Comparison of ENCODE assay signal across 21 mouse cellular contexts in genomic region chr10:108531641-108532040, GRCm38 (mm10).
DNase-seq lines count a peak whose midpoint lies in the region; ATAC-seq and TF ChIP-seq lines count a peak whose summit lies in the region.
"Had no signal": no experiment of that assay in that cellular context is flagged by ENCODE, and none has a peak within 500 bp of the region (broad histone marks: within the 10 kb centered on the region; RNA-seq: fewer than 3 reads in every experiment).

No protein-coding gene starts in this region.

- TF ChIP-seq CTCF in layer of hippocampus, adult 2 months (conservative IDR thresholded peaks at IDR 0.05) = no peak

- H3K27ac ChIP-seq in layer of hippocampus, adult 2 months = peak overlapping the region; percentile 28; the same call in 1 of the 2 replicates
- no peak overlapping the region for H3K27ac ChIP-seq in neural tube, embryonic 12.5 days
- no peak overlapping the region for H3K27ac ChIP-seq in intestine, embryonic 15.5 days
- H3K27ac ChIP-seq: forebrain, embryonic 15.5 days; hindbrain, postnatal 0 days; limb, embryonic 12.5 days; stomach, embryonic 15.5 days had no signal

- 0 out of 2 replicates have a peak, but pooled peaks have one; percentile 3 for ATAC-seq in neural tube, embryonic 12.5 days (ENCODE audit: low FRiP score, low read depth)
- ATAC-seq in intestine, embryonic 15.5 days = peak; percentile 29; the same call in 1 of the 2 replicates
- ATAC-seq: forebrain, embryonic 15.5 days; hindbrain, postnatal 0 days; liver, postnatal 0 days had no signal

- 45% methylated on average over 4 of the region's 4 CpGs for WGBS in neural tube, embryonic 12.5 days
- WGBS in intestine, embryonic 15.5 days = 31% methylated on average over 4 of the region's 4 CpGs

- H3K4me3 ChIP-seq in layer of hippocampus, adult 2 months = no peak overlapping the region
- H3K4me3 ChIP-seq in neural tube, embryonic 12.5 days = no peak overlapping the region
- H3K4me3 ChIP-seq in intestine, embryonic 15.5 days (replicated peaks) = no peak overlapping the region
- H3K4me3 ChIP-seq: erythroblast, embryonic 14.5 days; forebrain, embryonic 15.5 days; limb, embryonic 12.5 days; stomach, embryonic 15.5 days had no signal

- H3K4me1 ChIP-seq in neural tube, embryonic 12.5 days = no peaks in the 10 kb centered on the region
- H3K4me1 ChIP-seq in intestine, embryonic 15.5 days (replicated peaks) = no peaks in the 10 kb centered on the region
- H3K4me1 ChIP-seq: forebrain, embryonic 15.5 days; limb, embryonic 12.5 days; stomach, embryonic 15.5 days had no signal

- no peaks in the 10 kb centered on the region for H3K9me3 ChIP-seq in neural tube, embryonic 12.5 days
- H3K9me3 ChIP-seq in intestine, embryonic 15.5 days = no peaks in the 10 kb centered on the region
- H3K9me3 ChIP-seq: forebrain, embryonic 15.5 days; limb, embryonic 12.5 days; stomach, embryonic 15.5 days had no signal

- H3K4me2 ChIP-seq in neural tube, embryonic 12.5 days (replicated peaks) = no peak overlapping the region
- H3K4me2 ChIP-seq in intestine, embryonic 15.5 days (replicated peaks) = no peak overlapping the region
- H3K4me2 ChIP-seq: forebrain, embryonic 15.5 days; limb, embryonic 12.5 days; liver, embryonic 11.5 days; stomach, embryonic 15.5 days had no signal

- no peaks in the 10 kb centered on the region for H3K27me3 ChIP-seq in neural tube, embryonic 12.5 days (replicated peaks)
- H3K27me3 ChIP-seq in intestine, embryonic 15.5 days (replicated peaks) = no peaks in the 10 kb centered on the region
- H3K27me3 ChIP-seq: forebrain, embryonic 15.5 days; limb, embryonic 12.5 days; stomach, embryonic 15.5 days had no signal

- no peaks in the 10 kb centered on the region for H3K36me3 ChIP-seq in neural tube, embryonic 12.5 days
- no peaks in the 10 kb centered on the region for H3K36me3 ChIP-seq in intestine, embryonic 15.5 days
- H3K36me3 ChIP-seq: forebrain, embryonic 15.5 days; limb, embryonic 12.5 days; stomach, embryonic 15.5 days had no signal

- H3K9ac ChIP-seq in neural tube, embryonic 12.5 days = no peak overlapping the region
- H3K9ac ChIP-seq in intestine, embryonic 15.5 days = no peak overlapping the region
- H3K9ac ChIP-seq: forebrain, embryonic 15.5 days; limb, embryonic 12.5 days; liver, postnatal 0 days; stomach, embryonic 15.5 days had no signal

- no peak for DNase-seq in layer of hippocampus, adult 2 months (ENCODE audit: low spot score in 2 of 2)
- no peak for DNase-seq in layer of hippocampus, postnatal 14 days (ENCODE audit: low spot score in 2 of 2)
- no peak for DNase-seq in neural tube, embryonic 10.5 days (ENCODE audit: extremely low spot score, low spot score)
- DNase-seq in testis, postnatal 10 days (ENCODE audit: low spot score) = no peak
- no peak for DNase-seq in thymus, postnatal 0 days (ENCODE audit: low spot score)
- DNase-seq: adrenal gland, postnatal 25 days; cerebellum, postnatal 10 days; kidney, adult 2 months; kidney, postnatal 10 days; liver, postnatal 0 days; midbrain, embryonic 14.5 days; right cerebral cortex, adult 18-20 months; thymus, adult 2 months had no signal
